Mouse (Mus musculus): ENCODE measurements around the gene Aipl1.

- TF ChIP-seq SIN3A (IDR thresholded peaks at IDR 0.05; ENCODE audit: low read length) (no peak), CTCF (conservative IDR thresholded peaks at IDR 0.05 in 1 of 2, IDR thresholded peaks at IDR 0.05 in 1 of 2; ENCODE audit: low read depth in 2 of 2, low read length in 2 of 2) (no peak)
Observed at GRCm38 (mm10) chr11:71985783-71986182, 51.5 kb downstream of the Aipl1 start.

Data from CH12.LX (cell line).